In genomic region chr6:3182424-3182841, GRCm38 (mm10) we compare ENCODE assay signal across 8 mouse cellular contexts.
DNase-seq lines count a peak whose midpoint lies in the region; ATAC-seq lines count a peak whose summit lies in the region.
"Not testable (repeated sequence)": the region's sequence is repeated elsewhere in the genome, so short reads cannot be mapped to it uniquely, and the experiment has no call there.

No protein-coding gene starts in this region.

- H3K4me2 ChIP-seq in hindbrain, embryonic 15.5 days, result peak overlapping the region; percentile 49
- peak overlapping the region; percentile 47 for H3K4me2 ChIP-seq in limb, embryonic 13.5 days (replicated peaks)
- H3K4me2 ChIP-seq in neural tube, embryonic 12.5 days (replicated peaks), result peak overlapping the region; percentile 29

- H3K9me3 ChIP-seq in hindbrain, embryonic 15.5 days, result peaks cover 16% of the 10 kb centered on the region
- peaks cover 22% of the 10 kb centered on the region for H3K9me3 ChIP-seq in limb, embryonic 13.5 days
- H3K9me3 ChIP-seq in neural tube, embryonic 12.5 days, result peaks cover 19% of the 10 kb centered on the region

- not testable (repeated sequence) for H3K9ac ChIP-seq in hindbrain, embryonic 15.5 days; limb, embryonic 13.5 days; neural tube, embryonic 12.5 days

- H3K27me3 ChIP-seq in hindbrain, embryonic 15.5 days; neural tube, embryonic 12.5 days (replicated peaks): not testable (repeated sequence)
- peaks cover 10% of the 10 kb centered on the region; the same call in 1 of the 2 replicates for H3K27me3 ChIP-seq in limb, embryonic 13.5 days

- H3K4me1 ChIP-seq in hindbrain, embryonic 15.5 days (replicated peaks); limb, embryonic 13.5 days; neural tube, embryonic 12.5 days: not testable (repeated sequence)

- DNase-seq in heart, adult 11 months, result peak; percentile 89
- DNase-seq in lung, postnatal 10 days, result peak; percentile 12
- DNase-seq in thymus, postnatal 25 days, result peak; percentile 1

- H3K36me3 ChIP-seq in hindbrain, embryonic 15.5 days; limb, embryonic 13.5 days; neural tube, embryonic 12.5 days: not testable (repeated sequence)

- H3K4me3 ChIP-seq in hindbrain, embryonic 15.5 days, result peak overlapping the region; percentile 26
- peak overlapping the region; percentile 22 for H3K4me3 ChIP-seq in limb, embryonic 13.5 days
- H3K4me3 ChIP-seq in neural tube, embryonic 12.5 days, result peak overlapping the region; percentile 0; the same call in 1 of the 2 replicates

- WGBS in hindbrain, embryonic 15.5 days, result 38% methylated on average over 17 of the region's 17 CpGs
- WGBS in limb, embryonic 13.5 days, result 34% methylated on average over 17 of the region's 17 CpGs
- 39% methylated on average over 17 of the region's 17 CpGs for WGBS in neural tube, embryonic 12.5 days

- not testable (repeated sequence) for H3K27ac ChIP-seq in hindbrain, embryonic 15.5 days (replicated peaks); limb, embryonic 13.5 days; neural tube, embryonic 12.5 days

- ATAC-seq in activated CD4-positive, CD25-positive, alpha-beta regulatory T cell, adult 4 months, result peak; percentile 8
- ATAC-seq in erythroblast, adult 5-6 weeks (replicated peaks; ENCODE audit: low FRiP score, poor library complexity, severe bottlenecking), result 0 out of 2 replicates have a peak, but pooled peaks have one; percentile 38
- ATAC-seq in hindbrain, embryonic 15.5 days (ENCODE audit: low FRiP score, low read depth), result peak; percentile 80
- peak; percentile 61 for ATAC-seq in limb, embryonic 13.5 days (ENCODE audit: low FRiP score, low read depth)
- peak; percentile 59 for ATAC-seq in neural tube, embryonic 12.5 days (ENCODE audit: low FRiP score, low read depth)

Comparison
In these comparisons a context has a peak if more than half of its experiments do, and no peak if none do; other contexts are left out.
1. ATAC-seq: peak in every context shown above with its lines; median percentile 80 in hindbrain, embryonic 15.5 days; 61 in limb, embryonic 13.5 days; 59 in neural tube, embryonic 12.5 days; 38 in erythroblast, adult 5-6 weeks; 8 in activated CD4-positive, CD25-positive, alpha-beta regulatory T cell, adult 4 months.
2. DNase-seq: peak in every context shown above with its lines; median percentile 89 in heart, adult 11 months; 12 in lung, postnatal 10 days; 1 in thymus, postnatal 25 days.